In genomic region chr12:112145211-112145874, GRCm38 (mm10) we compare ENCODE assay signal across 8 mouse cellular contexts. TPM values are rescaled to one million over a fixed set of nuclear protein-coding genes. Genes with fewer than 3 reads are reported as not detected.
A peak's percentile ranks its signal among the peaks of the same experiment; 100 is the strongest.
DNase-seq lines count a peak whose midpoint lies in the region; ATAC-seq lines count a peak whose summit lies in the region.

No protein-coding gene starts in this region.

- peak overlapping the region; percentile 52 for H3K4me3 ChIP-seq in hindbrain, embryonic 15.5 days

- peak; percentile 68 for ATAC-seq in hindbrain, embryonic 15.5 days (ENCODE audit: low FRiP score, low read depth)

- H3K4me1 ChIP-seq in hindbrain, embryonic 15.5 days (replicated peaks), result peaks cover 65% of the 10 kb centered on the region

- DNase-seq in WW6 (ENCODE audit: low read depth, low spot score), result peak; percentile 54
- DNase-seq in cerebellum, postnatal 14 days, result peak; percentile 92 to 93
- DNase-seq in gastrocnemius, adult 18-20 months (ENCODE audit: low spot score), result peak; percentile 85
- DNase-seq in layer of hippocampus, postnatal 36 days, result peak; percentile 83 to 85
- DNase-seq in lung, postnatal 14 days, result peak; percentile 88
- DNase-seq in retina, postnatal 1 day, result peak; percentile 91
- peak; percentile 88 for DNase-seq in thymus, postnatal 4 days

- WGBS in hindbrain, embryonic 15.5 days, result under 1% methylated on average over 37 of the region's 37 CpGs

- peak overlapping the region; percentile 89 for H3K4me2 ChIP-seq in hindbrain, embryonic 15.5 days

- no peak overlapping the region for H3K27ac ChIP-seq in hindbrain, embryonic 15.5 days (replicated peaks)

- H3K9me3 ChIP-seq in hindbrain, embryonic 15.5 days, result no peaks in the 10 kb centered on the region

- peak overlapping the region; percentile 47; the same call in 1 of the 2 replicates for H3K9ac ChIP-seq in hindbrain, embryonic 15.5 days

- H3K27me3 ChIP-seq in hindbrain, embryonic 15.5 days, result peaks cover 60% of the 10 kb centered on the region

- no peaks in the 10 kb centered on the region for H3K36me3 ChIP-seq in hindbrain, embryonic 15.5 days

RNA-seq across cellular contexts. Expression of gene Kif26a, which starts 0.7 kb away (rescaled TPM):
- total RNA-seq in gastrocnemius, adult 18-20 months (2021), result 1 to 10 TPM; 2.7 to 4.5 TPM
- 4.3 and 4.9 TPM in 2 replicates for polyA plus RNA-seq in hindbrain, embryonic 15.5 days (2015; fragmentation: Nextera tagmentation; extraction: Ambion mirVana)
- 1 to 10 TPM; 4.4 to 4.5 TPM for total RNA-seq in layer of hippocampus, postnatal 36 days (2021)

RNA-seq across cellular contexts. Expression of gene Aspg, which starts 38.9 kb away (rescaled TPM):
- total RNA-seq in gastrocnemius, adult 18-20 months (2021), result not detected
- 0.86 and 1.0 TPM in 2 replicates for polyA plus RNA-seq in hindbrain, embryonic 15.5 days (2015; fragmentation: Nextera tagmentation; extraction: Ambion mirVana)
- 1 to 10 TPM; 1.8 to 2.2 TPM for total RNA-seq in layer of hippocampus, postnatal 36 days (2021)
